Mouse (Mus musculus) intestine, postnatal 0 days (tissue): ENCODE data around the gene Klrb1c. TPM values are rescaled to one million over a fixed set of nuclear protein-coding genes. Genes with fewer than 3 reads are reported as not detected.
"Not testable (repeated sequence)": the region's sequence is repeated elsewhere in the genome, so short reads cannot be mapped to it uniquely, and the experiment has no call there.

Experiments
- ATAC-seq: fragments of 200-750 bp; cut with Nextera tagmentation; 2 replicates; pipeline ENCODE4 v1.8.0; 2017; ENCODE audit warnings: mild to moderate bottlenecking, moderate TSS enrichment, moderate library complexity
- H3K27ac ChIP-seq: fragments of 300-500 bp; sonication (generic); 2 replicates; pipeline ENCODE4 v1.5.1; 2014; ENCODE audit warnings: mild to moderate bottlenecking, low read depth, low read length, moderate library complexity
- H3K27me3 ChIP-seq: fragments of 300-500 bp; sonication (generic); replicated peaks from 2 replicates; pipeline ENCODE4 v1.6.1; 2014; ENCODE audit warnings: low read length, mixed read lengths; ENCODE audit not compliant: control insufficient read depth, insufficient read depth
- H3K36me3 ChIP-seq: fragments of 300-500 bp; sonication (generic); 2 replicates; pipeline ENCODE4 v1.6.1; 2014; ENCODE audit warnings: mild to moderate bottlenecking, moderate library complexity; ENCODE audit not compliant: control insufficient read depth, insufficient read depth
- H3K4me1 ChIP-seq: fragments of 300-500 bp; sonication (generic); replicated peaks from 2 replicates; pipeline ENCODE4 v1.6.1; 2014; ENCODE audit warnings: antibody characterized with exemption, low read length, mixed read lengths; ENCODE audit not compliant: control insufficient read depth, insufficient read depth
- H3K4me2 ChIP-seq: fragments of 300-500 bp; sonication (generic); replicated peaks from 2 replicates; pipeline ENCODE4 v1.6.1; 2014; ENCODE audit warnings: low read depth, mild to moderate bottlenecking, moderate library complexity
- H3K4me3 ChIP-seq: fragments of 300-500 bp; sonication (generic); 2 replicates; pipeline ENCODE4 v1.5.1; 2014; ENCODE audit warnings: low read depth, low read length
- H3K9ac ChIP-seq: fragments of 300-500 bp; sonication (generic); 2 replicates; pipeline ENCODE4 v1.6.1; 2014; ENCODE audit warnings: mild to moderate bottlenecking, low read depth, low read length
- H3K9me3 ChIP-seq: fragments of 300-500 bp; sonication (generic); 2 replicates; pipeline ENCODE4 v1.6.1; 2016; ENCODE audit warnings: mixed run types; ENCODE audit not compliant: control insufficient read depth
- CTCF ChIP-seq: sonication (generic); IDR thresholded peaks from 2 replicates; pipeline ENCODE4 v1.5.1; 2016; ENCODE audit warnings: low read depth, mild to moderate bottlenecking, control low read depth, antibody characterized with exemption, moderate library complexity
- WGBS: fragments of 180-500 bp; shearing (Covaris S2); extraction: QIAGEN DNeasy Blood & Tissue Kit; methylation state at CpG from one replicate; pipeline ENCODE4 v1.1.7; 2014; 5-methylcytosine and 5-hydroxymethylcytosine counted together
- polyA plus RNA-seq: library from polyadenylated mRNA; unstranded; fragments of >200 nt; fragmentation: Nextera tagmentation; extraction: Ambion mirVana; gene quantifications from 2 replicates; pipeline ENCODE4 v1.2.1, GENCODE M21; 2015

The Klrb1c gene
- polyA plus RNA-seq, 1 experiment from 2014 or later, result 0.27 TPM

DNA sequence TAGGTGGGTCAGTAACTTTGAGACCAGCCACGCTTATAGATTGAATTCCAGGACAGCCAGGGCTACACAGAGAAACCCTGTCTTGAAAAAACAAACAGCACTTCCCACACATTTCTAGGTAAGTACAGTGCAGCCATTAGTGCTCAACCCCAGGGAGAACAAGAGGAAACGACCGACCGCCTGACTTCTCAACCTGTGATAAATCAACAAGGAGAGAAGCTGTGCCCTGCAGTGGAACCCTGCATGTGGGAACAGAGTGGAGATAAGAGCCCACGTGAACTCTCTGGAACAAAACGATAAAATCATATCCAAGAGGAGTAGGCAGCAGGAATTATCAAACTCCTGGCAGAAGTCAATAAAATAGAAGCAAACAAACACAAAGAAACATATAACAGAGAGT lies 4.7 kb upstream of the Klrb1c start:
- Histone ChIP-seq H3K36me3 (no peaks in the 10 kb centered on the region), H3K4me2 (no peak overlapping the region), H3K9ac (no peak overlapping the region), H3K27me3 (no peaks in the 10 kb centered on the region), H3K4me1 (no peaks in the 10 kb centered on the region; the same call in 1 of the 2 replicates), H3K4me3 (no peak overlapping the region), H3K9me3 (no peaks in the 10 kb centered on the region), H3K27ac (no peak overlapping the region)
- no peak for TF ChIP-seq CTCF
- WGBS, result 24% methylated on average over 6 of the region's 6 CpGs
- no peak for ATAC-seq

DNA sequence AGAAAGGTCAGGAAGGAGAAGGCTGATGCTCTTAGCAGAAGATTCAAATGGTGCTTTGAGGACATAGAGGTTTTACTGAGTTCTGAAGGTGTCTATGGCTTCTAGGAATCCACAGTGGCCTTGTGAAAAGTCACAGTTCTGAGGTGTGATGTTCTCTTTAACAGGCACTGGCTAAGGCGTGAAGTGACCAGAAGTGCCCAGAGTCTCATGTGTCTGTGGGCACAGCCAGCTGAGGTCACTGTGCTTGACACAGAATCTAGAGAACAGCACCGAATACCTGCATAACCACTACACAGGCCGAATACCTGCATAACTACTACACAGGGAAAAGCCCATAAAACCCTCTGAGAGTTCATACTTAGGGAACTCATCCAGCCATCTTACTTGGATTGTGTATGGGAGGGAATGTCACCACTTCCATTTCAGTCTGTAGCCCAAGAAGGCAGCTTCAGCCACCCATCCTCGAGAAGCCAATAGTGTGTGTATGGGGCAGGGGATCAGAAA lies 1.5 kb upstream of the Klrb1c start:
- WGBS, result 86% methylated on average over 4 of the region's 4 CpGs
- not testable (repeated sequence) for H3K4me3 ChIP-seq, ATAC-seq

DNA sequence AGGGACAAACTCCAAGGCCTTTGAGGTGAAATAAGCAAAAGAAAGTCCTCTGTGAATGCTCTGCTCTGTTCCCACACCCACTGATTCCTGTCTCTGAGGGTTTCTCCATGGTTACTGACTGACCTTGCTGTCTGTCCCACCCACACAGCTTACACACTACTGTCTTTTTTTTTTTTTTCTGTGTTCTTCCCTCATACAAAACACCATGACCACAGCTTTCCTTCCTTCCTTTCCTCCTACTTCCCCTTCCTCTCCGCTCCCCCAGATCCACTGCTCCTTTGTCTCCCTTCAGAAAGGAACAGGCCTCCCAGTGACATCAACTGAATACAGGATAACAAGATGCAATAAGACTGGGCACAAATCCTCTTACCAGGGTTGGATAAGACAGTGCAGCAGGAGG lies 498 bp downstream of the Klrb1c start:
- no peak for ATAC-seq
- TF ChIP-seq CTCF, result no peak
- Histone ChIP-seq H3K27ac (no peak overlapping the region), H3K4me3 (no peak overlapping the region), H3K36me3 (no peaks in the 10 kb centered on the region), H3K4me2 (no peak overlapping the region), H3K9ac (no peak overlapping the region), H3K4me1 (no peaks in the 10 kb centered on the region), H3K27me3 (no peaks in the 10 kb centered on the region), H3K9me3 (no peaks in the 10 kb centered on the region)
- WGBS, result 94% methylated on average over 1 of the region's 1 CpGs

More for the DNA sequence above, 1.5 kb upstream of the Klrb1c start:
- H3K4me1 ChIP-seq, H3K36me3 ChIP-seq, H3K9me3 ChIP-seq, H3K9ac ChIP-seq, H3K27ac ChIP-seq, H3K27me3 ChIP-seq, H3K4me2 ChIP-seq: not testable (repeated sequence)

DNA sequence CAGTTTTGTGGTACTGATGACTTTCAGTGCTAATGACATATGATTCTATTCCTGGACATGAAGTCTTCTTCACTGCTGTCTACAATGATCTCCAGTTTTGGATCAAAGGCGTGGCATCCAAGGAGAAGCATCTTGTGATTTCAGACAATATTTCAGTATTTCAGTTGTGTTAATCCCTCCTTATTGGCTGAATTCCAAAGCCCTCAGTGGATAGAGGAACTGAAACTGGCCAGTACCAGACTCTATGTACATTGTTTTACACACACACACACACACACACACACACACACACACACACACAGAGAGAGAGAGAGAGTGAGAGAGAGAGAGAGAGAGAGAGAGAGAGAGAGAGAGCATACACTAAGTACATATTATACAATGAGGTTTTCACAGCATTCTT lies 2.6 kb downstream of the Klrb1c start:
- ATAC-seq, H3K4me2 ChIP-seq, H3K4me3 ChIP-seq, H3K27ac ChIP-seq, H3K9me3 ChIP-seq, H3K36me3 ChIP-seq, H3K9ac ChIP-seq, H3K27me3 ChIP-seq, H3K4me1 ChIP-seq: not testable (repeated sequence)
- 91% methylated on average over 1 of the region's 1 CpGs for WGBS

DNA sequence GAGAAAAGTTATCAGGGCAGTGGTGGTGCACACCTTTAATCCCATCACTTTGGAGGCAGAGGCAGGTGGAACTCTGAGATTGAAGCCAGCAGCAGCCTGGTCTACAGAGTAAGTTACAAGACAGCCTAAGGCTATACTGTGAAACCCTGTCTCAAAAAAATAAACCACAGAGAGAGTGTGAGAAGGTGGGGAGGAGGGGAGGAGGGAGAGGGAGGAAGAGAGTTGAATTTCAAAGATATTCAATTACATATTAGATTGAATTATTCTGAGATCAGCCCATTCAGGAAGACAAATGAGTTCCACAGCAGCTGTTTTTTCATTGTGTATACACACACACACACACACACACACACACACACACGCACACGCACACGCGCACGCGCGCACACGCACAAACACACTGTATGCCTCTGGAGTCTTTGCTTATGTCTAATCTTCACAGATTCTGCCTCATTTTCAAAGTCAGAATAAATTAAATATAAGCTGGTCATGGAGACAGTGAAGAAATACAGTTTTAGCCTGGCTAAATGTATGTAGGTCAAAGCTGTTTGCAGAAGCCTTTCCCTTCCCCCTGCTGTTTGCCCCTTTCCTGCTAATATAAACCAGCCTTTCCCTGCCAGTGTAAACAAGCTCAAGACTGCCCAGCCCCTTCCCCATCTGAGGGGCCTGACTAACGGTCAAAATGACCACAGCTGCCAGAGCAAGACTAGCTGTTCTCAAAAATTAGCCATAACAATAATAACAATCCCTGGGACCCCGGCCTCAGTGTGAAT lies 19.3 kb downstream of the Klrb1c start:
- no peaks in the 10 kb centered on the region for H3K36me3 ChIP-seq
- no peak overlapping the region for H3K4me2 ChIP-seq
- no peaks in the 10 kb centered on the region for H3K4me1 ChIP-seq
- no peak overlapping the region for H3K9ac ChIP-seq
- no peaks in the 10 kb centered on the region for H3K27me3 ChIP-seq
- H3K27ac ChIP-seq, result no peak overlapping the region
- ATAC-seq, result no peak
- no peaks in the 10 kb centered on the region for H3K9me3 ChIP-seq
- no peak overlapping the region for H3K4me3 ChIP-seq
- TF ChIP-seq CTCF, result no peak
- WGBS, result 67% methylated on average over 10 of the region's 10 CpGs

DNA sequence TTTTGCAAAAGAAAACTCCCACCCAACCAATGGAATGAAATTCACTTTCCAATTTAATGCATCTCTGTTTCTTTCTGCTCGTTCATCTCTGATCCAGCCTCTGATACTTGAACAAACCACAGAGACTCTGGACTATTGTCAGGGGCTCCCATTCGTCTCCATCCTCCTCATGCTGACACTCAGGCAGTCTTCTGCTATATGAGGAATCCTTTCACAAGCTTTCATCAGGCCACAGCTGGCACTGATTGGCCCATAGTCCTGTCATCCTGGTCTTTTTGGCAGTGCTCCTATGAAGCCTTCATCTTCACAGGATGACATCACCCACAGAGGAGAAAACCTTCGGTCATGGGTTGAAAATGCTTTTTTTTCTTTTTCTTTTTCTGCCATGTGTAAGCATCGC lies 21.0 kb downstream of the Klrb1c start:
- Histone ChIP-seq H3K4me1 (no peaks in the 10 kb centered on the region), H3K36me3 (no peaks in the 10 kb centered on the region), H3K27me3 (no peaks in the 10 kb centered on the region), H3K27ac (no peak overlapping the region), H3K4me3 (no peak overlapping the region), H3K9me3 (no peaks in the 10 kb centered on the region), H3K9ac (no peak overlapping the region), H3K4me2 (no peak overlapping the region)
- ATAC-seq, result no peak
- 80% methylated on average over 4 of the region's 4 CpGs for WGBS
- no peak for TF ChIP-seq CTCF
